Mouse (Mus musculus) T-helper 2 cell (primary cell): ENCODE measurements at regions not wholly inside any gene's neighbourhood (a gene's known extent, or its start where the extent isn't known, plus 50 kb on each side); places are given as distances from the start of the nearest gene placed in this dataset.

Source experiments
- in situ Hi-C: fragments of 300-600 bp; cut with MboI, MseI; formaldehyde crosslinking; loops from one replicate; pipeline ENCODE4 v1.15.1; 2025; ENCODE audit warnings: high pct_unique_total_duplicates

DNA sequence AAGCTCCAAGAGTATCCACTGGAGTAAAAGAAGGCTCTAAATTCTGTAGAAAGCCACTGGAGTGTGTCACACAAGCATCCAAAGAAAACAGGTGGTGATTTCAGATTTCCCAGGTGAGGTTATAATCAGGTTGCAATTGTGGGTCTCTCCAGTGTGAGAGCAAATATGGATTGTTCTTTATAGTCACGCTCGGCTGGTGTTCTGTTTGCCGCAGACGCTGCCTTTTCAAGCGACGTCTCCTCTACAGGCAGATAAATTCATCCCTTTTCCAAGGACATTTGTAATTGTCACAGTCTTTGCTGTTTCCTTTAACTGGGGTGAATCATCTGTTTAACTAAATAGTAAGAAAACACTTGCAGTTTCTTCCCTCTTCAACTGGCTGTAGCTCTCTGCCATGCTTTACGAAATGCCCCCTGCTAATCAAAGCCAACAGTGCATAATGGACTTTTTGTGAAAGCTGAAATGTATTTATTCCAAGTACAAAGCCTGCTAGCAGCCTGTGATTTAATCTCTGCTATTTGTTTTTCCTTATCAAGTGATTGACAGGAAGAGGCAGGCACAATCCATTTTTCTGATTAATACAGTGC lies 502.4 kb downstream of the Trim52 start:
- in situ Hi-C loops = no loop called here
